Mouse (Mus musculus) testis, adult 2 months (tissue): ENCODE results near the gene Ehmt2.

ENCODE experiments used
- CTCF ChIP-seq: fragments of 200-500 bp; IDR thresholded peaks from 2 replicates; pipeline ENCODE4 v1.5.1; 2012; ENCODE audit warnings: low read depth, mild to moderate bottlenecking, inconsistent platforms, low read length, moderate library complexity; ENCODE audit not compliant: control insufficient read depth, insufficient read depth, insufficient replicate concordance
- POLR2A ChIP-seq: fragments of 200-500 bp; IDR thresholded peaks from 2 replicates; pipeline ENCODE4 v1.6.1; 2012; ENCODE audit warnings: low read depth, mild to moderate bottlenecking, inconsistent platforms, low read length, moderate library complexity; ENCODE audit not compliant: control insufficient read depth

DNA sequence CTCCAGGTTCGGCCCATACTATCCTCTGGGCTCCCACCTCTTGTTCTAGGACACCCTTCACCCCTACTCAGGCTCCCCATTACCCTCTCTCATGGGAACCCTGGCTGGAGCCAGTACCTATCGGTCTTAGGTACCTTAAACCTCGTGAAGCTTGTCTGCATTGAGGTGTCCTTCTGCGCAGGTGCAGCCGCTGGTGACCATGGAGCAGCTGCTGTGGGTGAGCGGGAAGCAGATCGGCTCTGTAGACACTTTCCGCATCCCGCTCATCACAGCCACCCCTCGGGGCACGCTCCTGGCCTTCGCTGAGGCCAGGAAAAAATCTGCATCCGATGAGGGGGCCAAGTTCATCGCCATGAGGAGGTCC, 33.4 kb downstream of the Ehmt2 start:
- no peak for TF ChIP-seq CTCF
- no peak for TF ChIP-seq POLR2A
